Mouse (Mus musculus) Patski (cell line): ENCODE results near the gene Lbx1. TPM values are rescaled to one million over a fixed set of nuclear protein-coding genes. Genes with fewer than 3 reads are reported as not detected.
A peak's percentile ranks its signal among the peaks of the same experiment; 100 is the strongest.

Experiments
- ATAC-seq: fragments of 100-300 bp; one replicate; pipeline ENCODE4 v1.8.0; 2021
- CTCF ChIA-PET: fragments of 350-600 bp; sonication (Branson Sonifier 250); formaldehyde crosslinking; loops from one replicate; lab custom pipeline; 2022; ENCODE audit warnings: inconsistent platforms; lab: Charles Lee
- POLR2A ChIA-PET: fragments of 350-600 bp; sonication (Branson Sonifier 250); formaldehyde crosslinking; loops from one replicate; lab custom pipeline; 2022; ENCODE audit warnings: antibody characterized with exemption, inconsistent platforms; lab: Charles Lee
- DNase-seq: peaks from one replicate; pipeline ENCODE4 v3.0.0-alpha.2; 2011; ENCODE audit warnings: low read depth, low spot score
- H3K27me3 ChIP-seq: fragments of 371-371 bp; one replicate; pipeline ENCODE4 v1.5.1; 2021
- CTCF ChIP-seq: fragments of 100-300 bp; IDR thresholded peaks from one replicate; pipeline ENCODE4 v1.5.1; 2021
- in situ Hi-C: fragments of 300-500 bp; cut with MboI; formaldehyde crosslinking; loops from 3 replicates; pipeline ENCODE4 v1.11.1; 2018; ENCODE audit warnings: low pct_unique_long_range_greater_than_20kb, mixed read lengths
- polyA plus RNA-seq: library from polyadenylated mRNA; unstranded; gene quantifications from one replicate; pipeline ENCODE4 v1.2.3, GENCODE M21; 2021

Gene Lbx1
- polyA plus RNA-seq, 1 experiment from 2014 or later = not detected

GRCm38 (mm10) chr19:45216240-45216639, 19.4 kb downstream of the Lbx1 start:
- peak; percentile 85 for TF ChIP-seq CTCF
- POLR2A ChIA-PET = no interaction called here
- in situ Hi-C loops = loop anchor here (5.0 kb wide), 2 partner anchors 44 to 331 kb away; no protein-coding TSS in a partner anchor
- peaks cover 29% of the 10 kb centered on the region for H3K27me3 ChIP-seq
- CTCF ChIA-PET = interaction anchor here (0.9 to 1.7 kb wide), 6 partner anchors 37 to 329 kb away, joined by 3 to 5 read pairs (median 3); no protein-coding TSS in a partner anchor
- ATAC-seq = peak; percentile 29
- no peak for DNase-seq

DNA sequence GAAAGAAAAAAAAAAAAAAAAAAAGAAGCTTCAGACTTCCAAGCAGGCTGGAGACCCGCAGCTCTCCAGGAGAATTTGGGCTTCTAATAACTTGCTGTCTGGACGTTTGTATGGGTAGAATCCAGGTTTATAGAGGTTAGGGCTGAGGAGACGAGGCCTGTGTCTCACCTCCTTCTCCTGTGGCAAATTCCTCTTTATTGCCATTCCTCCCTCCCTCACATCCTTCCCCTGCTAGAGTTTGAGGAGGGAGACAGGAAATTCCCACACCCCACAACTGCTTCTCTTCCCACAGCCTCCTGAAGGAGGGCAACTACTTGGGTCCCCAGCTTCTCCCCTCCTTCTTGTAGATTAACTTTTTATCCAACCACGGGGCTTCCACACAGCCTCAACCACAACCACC, 20.2 kb downstream of the Lbx1 start:
- no peak for ATAC-seq
- CTCF ChIA-PET = interaction anchor here (0.9 to 1.7 kb wide), 4 partner anchors 37 to 330 kb away, joined by 3 to 5 read pairs (median 4); no protein-coding TSS in a partner anchor
- no peak for TF ChIP-seq CTCF
- in situ Hi-C loops = loop anchor here (5.0 kb wide), 2 partner anchors 43 to 332 kb away; no protein-coding TSS in a partner anchor
- DNase-seq = no peak
- POLR2A ChIA-PET = no interaction called here
- peaks cover 33% of the 10 kb centered on the region for H3K27me3 ChIP-seq

GRCm38 (mm10) chr19:45209776-45210422, 25.7 kb downstream of the Lbx1 start:
- peaks cover 26% of the 10 kb centered on the region for H3K27me3 ChIP-seq
- TF ChIP-seq CTCF = no peak
- ChIA-PET POLR2A (no interaction called here), CTCF (no interaction called here)
- DNase-seq = no peak
- in situ Hi-C loops = no loop called here
- ATAC-seq = no peak

- ChIA-PET CTCF (no interaction called here), POLR2A (interaction anchor here (0.6 kb wide), 1 partner anchor 140 kb away, joined by 3 read pairs; no protein-coding TSS in a partner anchor)
- in situ Hi-C loops = no loop called here
- no peak for TF ChIP-seq CTCF
- DNase-seq (no peak), ATAC-seq (no peak)
- H3K27me3 ChIP-seq = peaks cover 26% of the 10 kb centered on the region
Observed at GRCm38 (mm10) chr19:45209191-45209590, 26.4 kb downstream of the Lbx1 start.

DNA sequence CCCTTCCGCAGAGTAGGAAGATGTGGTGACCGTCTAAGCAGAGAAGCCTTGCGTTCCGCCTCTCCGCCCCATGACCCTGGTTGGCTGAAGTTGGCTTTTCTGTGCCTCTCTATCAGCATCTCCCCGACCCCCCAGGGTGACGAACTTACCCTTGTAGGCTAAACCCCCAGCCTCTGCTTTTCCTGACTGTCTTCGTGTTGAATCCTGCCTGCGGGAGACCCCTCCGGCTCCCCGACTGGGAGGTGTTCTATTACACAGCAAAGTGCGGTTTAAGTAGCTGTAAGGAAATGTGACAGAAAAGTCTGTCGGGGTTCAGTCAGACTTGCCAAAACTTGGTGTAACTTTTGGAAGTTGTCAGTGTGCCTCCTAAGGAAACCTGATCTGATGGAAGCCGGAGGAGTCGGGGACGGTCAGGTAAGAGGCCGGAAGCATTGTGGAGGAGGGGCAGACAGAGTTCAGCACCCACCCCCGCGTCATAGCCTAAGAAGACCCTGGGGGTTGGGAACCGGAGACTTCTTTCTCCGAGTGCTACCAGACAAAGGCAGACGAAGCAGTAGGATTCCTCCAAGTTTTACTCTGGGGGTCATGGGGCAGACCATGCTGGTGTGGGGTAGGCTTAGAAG, 27.1 kb downstream of the Lbx1 start:
- peaks cover 26% of the 10 kb centered on the region for H3K27me3 ChIP-seq
- ChIA-PET POLR2A (no interaction called here), CTCF (no interaction called here)
- in situ Hi-C loops = no loop called here
- ATAC-seq = no peak
- no peak for DNase-seq
- TF ChIP-seq CTCF = no peak

DNA sequence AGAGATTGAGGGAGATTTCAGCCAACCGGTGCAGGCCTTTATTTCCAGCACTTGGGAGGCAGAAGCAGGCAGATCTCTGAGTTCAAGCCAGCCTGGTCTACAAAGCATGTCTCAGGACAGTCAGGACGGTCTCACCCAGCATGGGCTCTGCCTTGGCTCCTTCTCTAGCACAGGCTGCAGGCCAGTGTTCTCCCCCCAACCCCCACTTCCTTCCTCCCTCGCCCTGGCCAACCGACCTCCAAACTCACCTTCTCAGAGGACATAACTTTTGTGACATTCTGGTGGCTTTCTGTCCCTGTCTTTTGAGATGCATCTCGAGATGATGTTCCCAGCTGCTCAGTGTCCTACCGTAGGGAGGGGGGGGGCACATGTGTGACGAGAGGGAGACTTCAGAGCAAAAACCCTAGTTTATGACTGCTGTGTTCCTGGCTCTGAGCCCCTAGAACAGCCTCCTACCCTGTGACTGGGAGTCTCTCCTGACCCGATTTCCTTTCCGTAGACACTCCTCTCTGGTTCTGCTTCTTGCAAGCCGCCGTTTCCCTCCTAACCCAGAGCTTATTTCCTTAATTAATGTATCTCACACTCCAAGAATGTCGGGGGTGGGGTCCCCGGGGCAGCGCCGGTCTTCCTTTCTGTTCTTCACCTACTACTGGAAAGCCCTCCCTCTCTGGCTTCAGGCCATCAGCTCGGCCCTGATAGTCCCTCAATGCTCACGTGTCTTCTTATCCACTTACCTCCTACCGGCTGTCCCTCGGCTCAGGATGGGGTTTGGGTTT, 27.8 kb downstream of the Lbx1 start:
- TF ChIP-seq CTCF = no peak
- POLR2A ChIA-PET = no interaction called here
- DNase-seq = no peak
- CTCF ChIA-PET = no interaction called here
- peaks cover 24% of the 10 kb centered on the region for H3K27me3 ChIP-seq
- in situ Hi-C loops = no loop called here
- no peak for ATAC-seq

GRCm38 (mm10) chr19:45207153-45207552, 28.5 kb downstream of the Lbx1 start:
- ChIA-PET CTCF (no interaction called here), POLR2A (no interaction called here)
- no peak for DNase-seq
- in situ Hi-C loops = no loop called here
- no peak for TF ChIP-seq CTCF
- H3K27me3 ChIP-seq = peaks cover 21% of the 10 kb centered on the region
- ATAC-seq = no peak

DNA sequence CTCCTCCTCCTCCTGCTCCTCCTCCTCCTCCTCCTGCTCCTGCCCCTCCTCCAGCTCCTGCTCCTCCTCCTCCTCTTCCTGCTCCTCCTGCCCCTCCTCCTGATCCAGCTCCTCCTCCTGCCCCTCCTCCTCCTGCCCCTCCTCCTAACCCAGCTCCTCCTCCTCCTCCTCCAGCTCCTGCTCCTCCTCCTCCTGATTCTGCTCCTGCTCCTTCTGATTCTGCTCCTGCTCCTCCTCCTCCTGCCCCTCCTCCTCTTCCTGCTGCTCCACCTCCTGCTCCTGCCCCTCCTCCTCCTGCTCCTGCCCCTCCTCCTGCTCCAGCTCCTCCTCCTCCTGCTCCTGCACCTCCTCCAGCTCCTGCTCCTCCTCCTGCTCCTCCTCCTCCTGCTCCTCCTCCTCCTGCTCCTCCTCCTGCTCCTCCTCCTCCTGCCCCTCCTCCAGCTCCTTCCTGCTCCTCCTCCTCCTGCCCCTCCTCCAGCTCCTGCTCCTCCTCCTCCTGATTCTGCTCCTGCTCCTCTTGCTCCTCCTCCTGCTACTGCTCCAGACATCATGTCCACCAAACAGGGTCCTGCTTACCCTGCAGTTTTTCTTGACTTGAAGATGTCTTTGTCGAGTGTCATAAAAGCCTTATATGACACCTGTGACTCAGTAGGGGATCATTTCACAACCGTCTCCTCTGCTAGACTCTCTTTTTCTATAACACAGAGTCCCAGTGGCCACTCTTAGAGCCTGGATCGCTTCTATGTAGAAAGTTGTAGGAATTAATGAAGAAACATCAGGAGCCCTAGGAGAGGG, 30.1 kb downstream of the Lbx1 start:
- H3K27me3 ChIP-seq = peaks cover 14% of the 10 kb centered on the region
- DNase-seq (no peak), ATAC-seq (no peak)
- in situ Hi-C loops = no loop called here
- POLR2A ChIA-PET = no interaction called here
- no peak for TF ChIP-seq CTCF
- CTCF ChIA-PET = no interaction called here

- H3K27me3 ChIP-seq = peaks cover 17% of the 10 kb centered on the region
- CTCF ChIA-PET = no interaction called here
- in situ Hi-C loops = no loop called here
- ATAC-seq (no peak), DNase-seq (no peak)
- POLR2A ChIA-PET = no interaction called here
- no peak for TF ChIP-seq CTCF
Observed at GRCm38 (mm10) chr19:45196967-45197366, 38.6 kb downstream of the Lbx1 start.

DNA sequence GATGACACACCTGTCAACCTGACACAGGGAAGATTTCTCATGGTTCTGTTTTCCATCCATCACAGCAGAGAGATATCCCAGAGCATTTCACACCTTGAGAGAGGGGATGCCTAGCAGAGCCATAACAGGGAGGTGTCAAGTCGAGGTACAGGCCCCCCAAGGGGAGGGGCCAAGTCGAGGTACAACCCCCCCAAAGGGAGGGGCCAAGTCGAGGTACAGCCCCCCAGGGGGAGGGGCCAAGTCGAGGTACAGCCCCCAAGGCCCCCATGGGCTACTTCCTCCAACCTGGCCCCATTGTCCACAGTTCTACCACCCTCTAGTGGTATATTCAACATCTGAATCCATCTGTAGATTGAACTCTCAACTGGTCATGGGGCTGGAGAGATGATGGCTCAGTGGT, 41.0 kb downstream of the Lbx1 start:
- POLR2A ChIA-PET = no interaction called here
- in situ Hi-C loops = no loop called here
- peak; percentile 21 for ATAC-seq

More for the DNA sequence above, 41.0 kb downstream of the Lbx1 start:
- TF ChIP-seq CTCF = no peak
- H3K27me3 ChIP-seq = peaks cover 10% of the 10 kb centered on the region
- no peak for DNase-seq
- CTCF ChIA-PET = interaction anchor here (1.2 kb wide), 1 partner anchor 14 kb away, joined by 3 read pairs; no protein-coding TSS in a partner anchor

Other genes with a start within 250 kb of the Lbx1 start
- 8.8 TPM for gene Sema4g, start 246.7 kb downstream of the Lbx1 start, polyA plus RNA-seq
- gene Twnk, start 230.1 kb downstream of the Lbx1 start, polyA plus RNA-seq = 27.8 TPM
- gene Mrpl43, start 229.4 kb downstream of the Lbx1 start, polyA plus RNA-seq = 68.3 TPM
- gene Lzts2, start 221.4 kb downstream of the Lbx1 start, polyA plus RNA-seq = 114 TPM
- gene Pdzd7, start 190.1 kb downstream of the Lbx1 start, polyA plus RNA-seq = 4.9 TPM
- 77.1 TPM for gene Sfxn3, start 188.3 kb downstream of the Lbx1 start, polyA plus RNA-seq
- 2.1 TPM for gene Kazald1, start 160.6 kb downstream of the Lbx1 start, polyA plus RNA-seq
- gene Tlx1, start 85.1 kb downstream of the Lbx1 start, polyA plus RNA-seq = not detected
- 42.1 TPM for gene Btrc, start 127.9 kb upstream of the Lbx1 start, polyA plus RNA-seq